Comparison of ENCODE assay signal across 13 mouse cellular contexts in genomic region chr17:63720883-63721282, GRCm38 (mm10).
DNase-seq lines count a peak whose midpoint lies in the region; ATAC-seq and TF ChIP-seq lines count a peak whose summit lies in the region.
"Had no signal": no experiment of that assay in that cellular context is flagged by ENCODE, and none has a peak within 500 bp of the region (broad histone marks: within the 10 kb centered on the region; RNA-seq: fewer than 3 reads in every experiment).

No protein-coding gene starts in this region.

- ATAC-seq in kidney, embryonic 15.5 days (replicated peaks; ENCODE audit: low FRiP score), result peak; percentile 54; the same call in 1 of the 2 replicates
- ATAC-seq in intestine, embryonic 15.5 days, result no peak
- ATAC-seq: CD4-positive, CD25-positive, alpha-beta regulatory T cell, adult 4 months had no signal

- H3K4me2 ChIP-seq in kidney, embryonic 15.5 days, result no peak overlapping the region
- H3K4me2 ChIP-seq in intestine, embryonic 15.5 days (replicated peaks), result no peak overlapping the region
- H3K4me2 ChIP-seq: liver, embryonic 15.5 days; neural tube, embryonic 12.5 days had no signal

- no peaks in the 10 kb centered on the region for H3K79me3 ChIP-seq in C2C12 (ENCODE audit: low read depth)

- H3K36me3 ChIP-seq in kidney, embryonic 15.5 days, result no peaks in the 10 kb centered on the region
- no peaks in the 10 kb centered on the region for H3K36me3 ChIP-seq in C2C12 (ENCODE audit: control insufficient read depth, insufficient read depth)
- no peaks in the 10 kb centered on the region for H3K36me3 ChIP-seq in intestine, embryonic 15.5 days
- H3K36me3 ChIP-seq: liver, embryonic 15.5 days; neural tube, embryonic 12.5 days had no signal

- no peak overlapping the region for H3K4me3 ChIP-seq in kidney, embryonic 15.5 days (replicated peaks)
- no peak overlapping the region for H3K4me3 ChIP-seq in C2C12 (ENCODE audit: insufficient read depth, poor library complexity, severe bottlenecking)
- H3K4me3 ChIP-seq in intestine, embryonic 15.5 days (replicated peaks), result no peak overlapping the region
- H3K4me3 ChIP-seq: liver, embryonic 15.5 days; neural tube, embryonic 12.5 days had no signal

- no peak overlapping the region for H3ac ChIP-seq in C2C12 (ENCODE audit: control insufficient read depth, insufficient read length, low read depth)

- no peak overlapping the region for H3K9ac ChIP-seq in kidney, embryonic 15.5 days
- H3K9ac ChIP-seq in intestine, embryonic 15.5 days, result no peak overlapping the region
- H3K9ac ChIP-seq: liver, embryonic 15.5 days; neural tube, embryonic 12.5 days had no signal

- H3K4me1 ChIP-seq in kidney, embryonic 15.5 days, result peaks cover 9% of the 10 kb centered on the region; the same call in 1 of the 2 replicates
- H3K4me1 ChIP-seq in intestine, embryonic 15.5 days (replicated peaks), result no peaks in the 10 kb centered on the region
- H3K4me1 ChIP-seq: liver, embryonic 15.5 days had no signal

- TF ChIP-seq CTCF in C2C12 (IDR thresholded peaks at IDR 0.05; ENCODE audit: control insufficient read depth, insufficient read depth, insufficient read length), result peak; percentile 8

- 25% methylated on average over 4 of the region's 4 CpGs for WGBS in kidney, embryonic 15.5 days
- 32% methylated on average over 4 of the region's 4 CpGs for WGBS in intestine, embryonic 15.5 days

- peak; percentile 33 for DNase-seq in cerebellum, adult 9-10 months
- no peak for DNase-seq in cerebellum, adult 11-12 months
- DNase-seq in kidney, adult 11 months, result no peak
- peak; percentile 35 for DNase-seq in embryo, embryonic 10 days (ENCODE audit: low spot score)
- no peak for DNase-seq in yolk sac, embryonic 10.5 days (ENCODE audit: low spot score)
- DNase-seq: gastrocnemius, postnatal 25 days; kidney, adult 18-20 months had no signal

- H3K9me3 ChIP-seq in kidney, embryonic 15.5 days (replicated peaks), result no peaks in the 10 kb centered on the region
- H3K9me3 ChIP-seq in intestine, embryonic 15.5 days, result no peaks in the 10 kb centered on the region
- H3K9me3 ChIP-seq: liver, embryonic 15.5 days; neural tube, embryonic 12.5 days had no signal

- no peak overlapping the region for H3K27ac ChIP-seq in kidney, embryonic 15.5 days
- no peak overlapping the region for H3K27ac ChIP-seq in intestine, embryonic 15.5 days
- H3K27ac ChIP-seq: liver, embryonic 15.5 days; neural tube, embryonic 12.5 days had no signal

- H3K27me3 ChIP-seq in kidney, embryonic 15.5 days, result 0 out of 2 replicates have a peak, but pooled peaks cover 2% of the 10 kb centered on the region
- H3K27me3 ChIP-seq in C2C12 (ENCODE audit: control insufficient read depth, insufficient read depth, insufficient read length), result no peaks in the 10 kb centered on the region
- H3K27me3 ChIP-seq in intestine, embryonic 15.5 days (replicated peaks), result no peaks in the 10 kb centered on the region
- H3K27me3 ChIP-seq: liver, embryonic 15.5 days; neural tube, embryonic 12.5 days had no signal

- no peaks in the 10 kb centered on the region for H3K79me2 ChIP-seq in C2C12 (ENCODE audit: control insufficient read depth, insufficient read depth)

TF ChIP-seq in C2C12, 6 proteins besides CTCF, POLR2A, EP300 and RAD21:
- TF ChIP-seq MYOD1 (IDR thresholded peaks at IDR 0.05; ENCODE audit: control insufficient read depth, insufficient read length, low read depth), result no peak
- TF ChIP-seq MYOG (IDR thresholded peaks at IDR 0.05; ENCODE audit: control insufficient read depth, extremely low read depth, insufficient read length), result no peak
- no peak for TF ChIP-seq CEBPB (IDR thresholded peaks at IDR 0.05; ENCODE audit: low read depth)
- no peak for TF ChIP-seq USF1 (IDR thresholded peaks at IDR 0.05; ENCODE audit: low read depth)
TF ChIP-seq in C2C12: peak in this region for 0.

Comparison
In these comparisons a context has a peak if more than half of its experiments do, and no peak if none do; other contexts are left out.
1. DNase-seq: peak in cerebellum, adult 9-10 months (single experiment) and embryo, embryonic 10 days (single experiment); none in cerebellum, adult 11-12 months (single experiment), kidney, adult 11 months (single experiment) and yolk sac, embryonic 10.5 days (single experiment).